Mouse (Mus musculus): ENCODE results near the gene Mfsd5.

- TF ChIP-seq EP300 (IDR thresholded peaks at IDR 0.05; ENCODE audit: low read depth) (no peak), CTCF (IDR thresholded peaks at IDR 0.05; ENCODE audit: low read depth) (no peak)
Observed at GRCm38 (mm10) chr15:102311489-102311888, 32.2 kb downstream of the Mfsd5 start.

Data from liver, postnatal 0 days (tissue).